Mouse (Mus musculus): ENCODE results near the gene Skiv2l.

Skiv2l gene

DNA sequence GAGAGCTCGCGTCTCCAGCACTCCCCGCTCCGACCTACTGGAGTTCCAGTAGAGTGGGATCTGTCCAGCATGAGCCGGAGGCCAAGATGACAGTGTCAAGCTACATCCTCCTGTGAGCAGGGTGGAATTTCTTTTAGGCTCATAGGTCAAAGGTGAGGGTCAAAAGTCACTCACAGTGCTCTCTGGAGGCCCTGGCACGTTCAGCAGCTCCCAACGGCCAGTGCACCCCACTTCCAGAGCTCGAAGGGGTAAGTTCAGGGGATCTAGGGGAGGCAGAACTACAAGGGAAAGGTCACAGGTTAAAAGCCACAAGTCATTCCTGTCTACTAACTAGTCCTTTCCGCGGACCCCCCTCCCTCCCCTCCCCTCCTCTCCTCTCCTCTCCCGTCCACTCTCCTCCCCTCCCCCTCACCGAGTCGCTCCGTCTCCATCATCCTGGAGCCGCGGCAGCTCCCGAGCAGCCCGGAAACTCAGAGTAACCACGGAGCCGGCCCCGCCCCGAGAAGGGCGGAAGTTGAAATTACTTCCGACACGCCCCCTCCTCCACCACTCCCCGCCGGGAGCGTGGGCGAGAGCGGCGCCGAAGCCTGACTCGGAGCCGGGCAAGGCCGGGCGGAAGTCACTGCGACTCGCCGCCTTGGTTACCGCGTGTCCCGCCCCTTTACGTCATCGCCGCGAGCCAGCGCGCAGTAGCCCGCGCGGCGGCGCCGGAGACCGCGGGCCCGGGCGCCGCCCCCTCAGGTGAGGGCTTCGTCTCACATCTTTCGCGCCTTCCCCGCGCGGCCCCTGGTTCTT, at the start of gene Skiv2l, which contains the start of gene Nelfe:
Gene Skiv2l, minus strand, starts transcription at position 489 of the 795 bp plus-strand sequence.
Gene Nelfe, plus strand, starts transcription at position 670 of the 795 bp plus-strand sequence.
- peak; percentile 97 to 98 for DNase-seq (ENCODE audit: low spot score in 2 of 2)

- peak; percentile 34 to 46 for DNase-seq (ENCODE audit: low spot score in 2 of 2)
Measured at GRCm38 (mm10) chr17:34899053-34899889, 49.3 kb upstream of the Skiv2l start.

DNA sequence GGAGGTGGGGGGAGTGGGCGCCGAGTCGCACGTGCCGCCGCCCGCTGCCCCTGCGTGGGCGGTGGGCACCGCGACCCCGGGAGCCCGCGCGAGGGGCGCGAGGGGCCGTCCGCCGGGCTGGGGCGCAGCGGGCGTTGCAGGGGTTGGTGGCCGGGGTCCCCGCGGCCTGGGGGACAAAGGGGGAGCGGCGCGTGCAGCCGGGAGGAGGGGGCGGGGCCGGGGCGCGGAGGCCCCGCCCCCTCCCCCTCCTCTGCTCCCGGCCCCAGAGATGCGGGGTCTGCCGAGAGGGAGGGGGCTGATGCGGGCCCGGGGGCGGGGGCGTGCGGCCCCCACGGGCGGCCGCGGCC, 48.7 kb upstream of the Skiv2l start:
- DNase-seq (ENCODE audit: low spot score in 2 of 2): no peak

- peak; percentile 75 to 82 for DNase-seq (ENCODE audit: low spot score in 2 of 2)
Measured at GRCm38 (mm10) chr17:34898160-34898586, 48.2 kb upstream of the Skiv2l start, which contains the start of the genes C2 and Ehmt2. Gene C2 (minus strand): TSS chr17:34898265. Gene Ehmt2 (plus strand): TSS chr17:34898469.

DNA sequence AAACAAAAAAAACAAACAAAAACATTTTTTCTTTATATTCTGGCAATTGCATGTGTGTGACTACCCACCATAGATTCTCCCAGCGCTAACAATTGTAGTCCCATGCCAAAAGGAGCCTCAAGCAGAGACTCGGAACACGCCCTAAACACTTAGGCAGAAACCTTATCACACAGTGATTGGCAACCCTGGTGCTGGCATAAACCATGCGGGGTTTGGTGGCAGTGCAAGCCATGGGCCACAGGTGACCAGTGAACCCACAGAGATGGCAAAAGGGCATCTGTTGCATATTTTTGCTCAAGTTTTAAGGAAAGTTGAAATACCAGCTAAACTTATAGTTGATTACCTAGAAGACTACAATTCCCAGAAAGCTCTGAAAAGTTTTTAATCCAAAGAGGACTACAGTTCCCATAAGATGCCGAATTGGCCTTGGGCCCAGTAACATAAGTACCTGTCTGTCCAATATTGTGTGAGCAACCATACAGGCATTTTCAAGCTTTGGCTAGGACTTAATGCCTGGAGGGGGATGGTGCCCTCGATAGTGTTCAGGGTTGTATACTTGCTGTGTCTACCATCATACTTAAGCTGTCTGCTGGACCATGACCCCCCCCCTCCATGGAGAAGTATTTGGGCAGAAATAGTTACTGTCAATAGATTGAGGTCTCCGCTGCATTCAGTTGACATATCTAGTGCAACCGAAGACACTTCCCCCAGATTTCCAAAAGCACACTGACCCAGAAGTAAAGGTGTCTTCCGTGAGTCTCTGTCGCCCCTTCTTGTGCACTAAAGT, 47.6 kb upstream of the Skiv2l start:
- DNase-seq (ENCODE audit: low spot score in 2 of 2): no peak

DNA sequence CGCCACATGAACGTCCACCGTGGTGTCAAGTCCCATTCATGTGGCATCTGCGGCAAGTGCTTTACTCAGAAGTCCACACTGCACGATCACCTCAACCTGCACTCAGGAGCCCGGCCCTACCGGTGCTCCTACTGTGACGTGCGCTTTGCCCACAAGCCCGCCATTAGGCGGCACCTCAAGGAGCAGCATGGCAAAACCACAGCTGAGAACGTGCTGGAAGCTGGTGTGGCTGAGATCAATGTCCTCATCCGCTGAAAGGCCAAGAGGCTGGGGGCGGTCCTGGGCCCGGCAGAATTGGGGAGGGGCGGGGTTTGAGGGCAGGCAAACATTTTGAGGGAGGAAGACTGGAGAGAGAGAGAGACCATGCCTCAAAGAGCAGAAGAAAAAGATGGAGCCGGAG, 46.4 kb upstream of the Skiv2l start:
- DNase-seq (ENCODE audit: low spot score in 2 of 2): no peak

GRCm38 (mm10) chr17:34895724-34896123, 45.7 kb upstream of the Skiv2l start:
- DNase-seq (ENCODE audit: low spot score in 2 of 2): no peak

GRCm38 (mm10) chr17:34894801-34895530, 45.0 kb upstream of the Skiv2l start:
- DNase-seq (ENCODE audit: low spot score in 2 of 2): no peak

- DNase-seq (ENCODE audit: low spot score in 2 of 2): peak; percentile 89 to 90
Measured at GRCm38 (mm10) chr17:34894074-34894597, 44.1 kb upstream of the Skiv2l start.

GRCm38 (mm10) chr17:34893072-34893824, 43.2 kb upstream of the Skiv2l start:
- DNase-seq (ENCODE audit: low spot score in 2 of 2): no peak

DNA sequence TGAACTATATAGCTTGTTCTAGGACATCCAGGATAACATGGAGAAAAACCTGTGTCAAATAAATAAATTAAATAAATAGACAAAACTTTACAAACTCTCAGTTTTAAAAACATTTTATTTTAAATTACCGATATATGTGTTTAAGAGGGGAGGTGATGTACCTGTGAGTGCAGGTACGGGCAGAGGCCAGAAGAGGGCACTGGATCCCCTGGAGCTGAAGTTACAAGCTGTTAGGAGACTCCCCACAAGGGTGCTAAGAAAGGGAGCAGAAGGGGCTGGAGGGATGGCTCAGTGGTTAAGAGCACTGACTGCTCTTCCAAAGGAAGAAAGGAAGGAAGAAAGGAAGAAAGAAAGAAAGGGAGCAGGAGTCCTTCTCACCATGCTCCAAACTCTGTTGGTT, 41.4 kb upstream of the Skiv2l start:
- DNase-seq (ENCODE audit: low spot score in 2 of 2): no peak

- no peak for DNase-seq (ENCODE audit: low spot score in 2 of 2)
Measured at GRCm38 (mm10) chr17:34890074-34890743, 40.2 kb upstream of the Skiv2l start.

- DNase-seq (ENCODE audit: low spot score in 2 of 2): no peak
Measured at GRCm38 (mm10) chr17:34887942-34888341, 37.9 kb upstream of the Skiv2l start.

DNA sequence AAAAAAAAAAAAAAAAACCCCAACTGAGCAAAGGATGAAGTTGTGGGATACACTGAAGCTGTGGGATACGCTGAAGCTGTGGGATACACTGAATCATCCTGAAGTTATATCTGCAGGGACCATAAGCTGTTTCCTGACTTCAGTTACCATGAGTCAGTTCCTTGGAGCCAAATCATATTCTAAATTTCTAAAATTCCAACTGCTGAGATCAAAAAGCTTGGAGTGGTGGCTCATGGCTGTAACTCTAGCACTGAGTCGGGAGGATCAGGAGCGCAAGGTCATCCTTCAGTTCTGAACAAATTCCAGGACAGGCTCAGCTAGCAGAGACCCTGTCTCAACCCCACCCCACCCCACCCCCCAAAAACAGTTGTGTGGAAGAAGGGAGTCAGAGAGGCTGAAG, 35.6 kb upstream of the Skiv2l start:
- no peak for DNase-seq (ENCODE audit: low spot score in 2 of 2)

- no peak for DNase-seq (ENCODE audit: low spot score in 2 of 2)
Measured at GRCm38 (mm10) chr17:34884704-34885103, 34.7 kb upstream of the Skiv2l start.

DNA sequence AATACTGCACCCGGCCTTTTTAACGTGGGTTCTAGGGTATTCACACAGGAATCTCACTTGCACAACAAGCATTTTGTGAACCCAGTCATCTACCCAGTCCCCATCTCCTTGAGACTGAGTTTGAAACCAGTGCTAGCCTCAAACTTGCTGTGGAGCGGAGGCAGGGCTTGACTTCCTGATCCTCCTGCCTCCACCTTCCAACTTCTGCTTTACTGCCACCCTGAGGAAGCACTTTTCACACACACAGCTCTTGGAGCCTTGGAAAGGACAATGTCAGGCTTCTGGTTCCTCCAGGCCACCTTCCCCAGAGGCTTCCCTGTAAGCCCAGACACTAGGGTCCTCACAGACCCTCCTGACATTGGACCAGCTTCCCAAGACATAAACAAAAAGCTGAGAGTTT, 33.3 kb upstream of the Skiv2l start:
- DNase-seq (ENCODE audit: low spot score in 2 of 2): no peak

DNA sequence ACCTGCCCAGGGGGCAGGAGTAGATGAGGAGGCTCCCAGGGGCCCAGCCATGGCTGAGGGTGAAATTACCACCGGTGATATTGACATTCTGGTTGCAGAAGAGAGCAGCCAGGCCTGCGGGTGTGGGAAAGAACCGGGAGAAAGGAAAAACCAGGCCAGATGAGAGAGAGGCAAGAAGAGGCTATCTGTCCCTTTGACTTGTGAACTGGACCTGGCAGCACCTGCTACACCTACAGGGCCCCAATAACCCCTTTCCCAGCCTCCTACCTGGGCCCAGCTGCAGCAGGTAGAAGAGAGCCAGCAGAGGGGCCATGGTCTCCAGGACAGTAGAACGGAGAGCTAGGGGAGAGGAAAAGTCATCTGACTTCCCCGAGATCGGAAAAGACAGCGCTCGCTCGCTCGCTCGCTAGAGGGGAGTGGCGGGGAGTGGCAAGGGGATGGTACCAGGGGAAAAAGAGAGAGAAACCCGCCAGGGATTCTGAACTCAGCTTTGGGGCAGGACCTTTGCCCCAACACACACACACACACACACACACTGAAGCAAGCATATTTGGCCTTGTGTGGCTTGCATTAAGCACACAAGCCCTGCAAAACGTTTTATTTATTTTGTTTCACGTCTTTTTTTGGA, 31.8 kb upstream of the Skiv2l start, which contains the start of gene Gm20547:
Gene Gm20547, minus strand, starts transcription at position 360 of the 628 bp plus-strand sequence.
- DNase-seq (ENCODE audit: low spot score in 2 of 2): no peak

DNA sequence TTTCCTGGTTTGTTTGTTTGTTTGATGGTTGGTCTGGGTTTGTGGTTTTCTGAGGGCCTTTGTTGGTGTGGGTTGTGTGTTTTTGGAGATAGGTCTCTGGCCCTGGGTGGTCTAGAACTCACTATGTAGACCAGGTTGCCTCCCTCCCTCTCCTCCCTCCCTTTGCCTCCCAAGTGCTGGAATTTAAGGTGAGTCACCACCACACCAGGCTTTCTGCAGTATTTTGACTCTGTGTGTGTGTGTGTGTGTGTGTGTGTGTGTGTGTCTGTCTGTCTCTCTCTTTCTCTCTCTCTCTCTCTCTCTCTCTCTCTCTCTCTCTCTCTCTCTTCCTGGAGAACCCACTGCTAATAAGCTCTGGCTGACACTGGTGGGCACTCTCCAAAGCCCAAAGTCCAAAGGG, 31.2 kb upstream of the Skiv2l start:
- DNase-seq (ENCODE audit: low spot score in 2 of 2): no peak

DNA sequence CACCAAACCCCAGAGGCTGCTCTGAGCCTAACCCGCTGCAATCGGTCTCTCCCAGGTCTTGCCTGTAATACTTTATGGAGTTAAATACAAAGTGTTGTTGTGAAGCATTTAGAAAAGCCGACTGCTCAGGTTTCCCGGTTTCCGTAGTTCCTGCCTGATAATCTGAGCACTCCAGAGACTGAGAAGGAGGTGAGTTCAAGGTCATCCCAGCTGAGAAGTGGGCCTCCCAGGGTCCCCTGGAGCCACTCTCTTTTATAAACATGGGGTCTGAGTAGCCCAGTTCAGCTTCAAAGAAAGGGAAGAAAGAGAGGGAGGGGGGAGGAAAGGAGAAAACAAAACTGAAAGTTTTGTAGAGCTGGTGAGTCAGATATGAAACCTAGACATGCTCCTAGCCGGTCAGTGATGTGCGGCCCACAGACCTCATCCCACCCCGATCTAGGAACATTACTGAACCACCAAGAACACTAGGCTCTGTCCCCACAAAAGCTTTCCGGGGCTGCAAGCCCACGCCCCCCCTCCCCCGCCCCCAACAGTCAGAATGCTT, 29.4 kb upstream of the Skiv2l start, which contains the start of gene Zbtb12:
Gene Zbtb12, plus strand, starts transcription at position 148 of the 544 bp plus-strand sequence.
- no peak for DNase-seq (ENCODE audit: low spot score in 2 of 2)

Data from spleen, postnatal 36 days (tissue).